Mouse (Mus musculus) neural tube, embryonic 12.5 days (tissue): ENCODE results near the gene Ndufaf5. TPM values are rescaled to one million over a fixed set of nuclear protein-coding genes. Genes with fewer than 3 reads are reported as not detected.
A peak's percentile ranks its signal among the peaks of the same experiment; 100 is the strongest.
"Not testable (repeated sequence)": the region's sequence is repeated elsewhere in the genome, so short reads cannot be mapped to it uniquely, and the experiment has no call there.

ENCODE experiments used
- ATAC-seq: fragments of 200-750 bp; cut with Nextera tagmentation; 2 replicates; pipeline ENCODE4 v1.8.0; 2017; ENCODE audit warnings: low read depth, mild to moderate bottlenecking, moderate TSS enrichment, moderate library complexity; ENCODE audit not compliant: low FRiP score
- H3K27ac ChIP-seq: fragments of 300-500 bp; sonication (generic); 2 replicates; pipeline ENCODE4 v1.5.1; 2016
- H3K27me3 ChIP-seq: fragments of 300-500 bp; sonication (generic); replicated peaks from 2 replicates; pipeline ENCODE4 v1.6.1; 2016; ENCODE audit warnings: mild to moderate bottlenecking
- H3K36me3 ChIP-seq: fragments of 300-500 bp; sonication (generic); 2 replicates; pipeline ENCODE4 v1.6.1; 2016; ENCODE audit warnings: mild to moderate bottlenecking
- H3K4me1 ChIP-seq: fragments of 300-500 bp; sonication (generic); 2 replicates; pipeline ENCODE4 v1.6.1; 2016
- H3K4me2 ChIP-seq: fragments of 300-500 bp; sonication (generic); replicated peaks from 2 replicates; pipeline ENCODE4 v1.6.1; 2016; ENCODE audit warnings: mild to moderate bottlenecking
- H3K4me3 ChIP-seq: fragments of 300-500 bp; sonication (generic); 2 replicates; pipeline ENCODE4 v1.5.1; 2016
- H3K9ac ChIP-seq: fragments of 300-500 bp; sonication (generic); 2 replicates; pipeline ENCODE4 v1.6.1; 2016; ENCODE audit warnings: mild to moderate bottlenecking
- H3K9me3 ChIP-seq: fragments of 300-500 bp; sonication (generic); 2 replicates; pipeline ENCODE4 v1.6.1; 2016; ENCODE audit warnings: mild to moderate bottlenecking
- WGBS: fragments of 180-500 bp; shearing (Covaris S2); methylation state at CpG from one replicate; pipeline ENCODE4 v1.1.7; 2016; 5-methylcytosine and 5-hydroxymethylcytosine counted together
- polyA plus RNA-seq: library from polyadenylated mRNA; unstranded; fragments of >200 nt; fragmentation: Nextera tagmentation; extraction: Ambion mirVana; gene quantifications from 2 replicates; pipeline ENCODE4 v1.2.1, GENCODE M21; 2016

Gene Ndufaf5
- polyA plus RNA-seq, result 32.7 and 33.3 TPM in 2 replicates

- peak; percentile 98 for ATAC-seq
- no peaks in the 10 kb centered on the region for H3K9me3 ChIP-seq
- H3K4me2 ChIP-seq, result peak within 1 kb of the TSS; percentile 76
- H3K27ac ChIP-seq, result peak within 1 kb of the TSS; percentile 22; the same call in 1 of the 2 replicates
- H3K9ac ChIP-seq, result peak within 1 kb of the TSS; percentile 81
- peaks cover 12% of the 10 kb centered on the region for H3K4me1 ChIP-seq
- H3K27me3 ChIP-seq, result no peaks in the 10 kb centered on the region
- H3K36me3 ChIP-seq, result peaks cover 8% of the 10 kb centered on the region; the same call in 1 of the 2 replicates
- peak within 1 kb of the TSS; percentile 73 for H3K4me3 ChIP-seq
- whole genome bisulfite sequencing, result under 1% methylated on average over 43 of the region's 43 CpGs
Measured at GRCm38 (mm10) chr2:140170127-140170802, at the start of gene Ndufaf5, which contains the start of gene Esf1. Gene Ndufaf5 (plus strand): TSS chr2:140170649. Gene Esf1 (minus strand): TSS chr2:140170564.

GRCm38 (mm10) chr2:140125516-140125915 is 44.9 kb upstream of the Ndufaf5 start:
- H3K27ac ChIP-seq, result no peak overlapping the region
- no peaks in the 10 kb centered on the region for H3K27me3 ChIP-seq
- H3K4me3 ChIP-seq, result no peak overlapping the region
- peaks cover 56% of the 10 kb centered on the region for H3K36me3 ChIP-seq
- H3K4me2 ChIP-seq, result no peak overlapping the region
- no peaks in the 10 kb centered on the region for H3K4me1 ChIP-seq
- H3K9me3 ChIP-seq, result no peaks in the 10 kb centered on the region
- H3K9ac ChIP-seq, result no peak overlapping the region
- ATAC-seq, result no peak
- WGBS, result 81% methylated on average over 2 of the region's 2 CpGs

- H3K9me3 ChIP-seq, H3K4me2 ChIP-seq, H3K27ac ChIP-seq, ATAC-seq, H3K4me3 ChIP-seq, H3K27me3 ChIP-seq, H3K4me1 ChIP-seq, H3K9ac ChIP-seq: not testable (repeated sequence)
- WGBS, result 94% methylated on average over 4 of the region's 4 CpGs
- peaks cover 26% of the 10 kb centered on the region for H3K36me3 ChIP-seq
Measured at GRCm38 (mm10) chr2:140151743-140152142, 18.7 kb upstream of the Ndufaf5 start, which contains the start of gene Gm17374. Gene Gm17374 (plus strand): TSS chr2:140152043.

GRCm38 (mm10) chr2:140159186-140159730 is 11.2 kb upstream of the Ndufaf5 start:
- ATAC-seq, result no peak
- Histone ChIP-seq H3K4me3 (no peak overlapping the region), H3K9me3 (no peaks in the 10 kb centered on the region), H3K9ac (no peak overlapping the region), H3K36me3 (peaks cover 26% of the 10 kb centered on the region), H3K4me2 (no peak overlapping the region), H3K27ac (no peak overlapping the region), H3K27me3 (no peaks in the 10 kb centered on the region), H3K4me1 (no peaks in the 10 kb centered on the region)
- WGBS, result 86% methylated on average over 3 of the region's 3 CpGs

- H3K9me3 ChIP-seq, result no peaks in the 10 kb centered on the region
- WGBS, result 91% methylated on average over 5 of the region's 5 CpGs
- H3K4me3 ChIP-seq, result no peak overlapping the region
- no peak overlapping the region for H3K9ac ChIP-seq
- H3K27ac ChIP-seq, result no peak overlapping the region
- no peaks in the 10 kb centered on the region for H3K27me3 ChIP-seq
- H3K4me2 ChIP-seq, result no peak overlapping the region
- ATAC-seq, result no peak
- peaks cover 21% of the 10 kb centered on the region for H3K36me3 ChIP-seq
- H3K4me1 ChIP-seq, result no peaks in the 10 kb centered on the region
Measured at GRCm38 (mm10) chr2:140163351-140163854, 7.0 kb upstream of the Ndufaf5 start.

- no peak for ATAC-seq
- Histone ChIP-seq H3K27ac (no peak overlapping the region), H3K9ac (no peak overlapping the region), H3K27me3 (no peaks in the 10 kb centered on the region), H3K4me1 (peaks cover 12% of the 10 kb centered on the region), H3K36me3 (peaks cover 11% of the 10 kb centered on the region; the same call in 1 of the 2 replicates), H3K4me2 (peak overlapping the region; percentile 76; the same call in 1 of the 2 replicates), H3K4me3 (no peak overlapping the region), H3K9me3 (no peaks in the 10 kb centered on the region)
- WGBS, result 88% methylated on average over 1 of the region's 1 CpGs
Measured at GRCm38 (mm10) chr2:140169057-140169456, 1.4 kb upstream of the Ndufaf5 start.

GRCm38 (mm10) chr2:140170803-140171553 is 529 bp downstream of the Ndufaf5 start:
- peak overlapping the region; percentile 22; the same call in 1 of the 2 replicates for H3K27ac ChIP-seq
- H3K9ac ChIP-seq, result peak overlapping the region; percentile 81
- WGBS, result 8% methylated on average over 28 of the region's 28 CpGs

GRCm38 (mm10) chr2:140185685-140186210 is 15.3 kb downstream of the Ndufaf5 start:
- ATAC-seq, H3K4me3 ChIP-seq, H3K9ac ChIP-seq, H3K4me1 ChIP-seq, H3K27ac ChIP-seq, H3K27me3 ChIP-seq, H3K9me3 ChIP-seq, H3K4me2 ChIP-seq: not testable (repeated sequence)
- peaks cover 23% of the 10 kb centered on the region; the same call in 1 of the 2 replicates for H3K36me3 ChIP-seq
- 94% methylated on average over 3 of the region's 3 CpGs for WGBS

More at GRCm38 (mm10) chr2:140170803-140171553, 529 bp downstream of the Ndufaf5 start:
- Histone ChIP-seq H3K9me3 (no peaks in the 10 kb centered on the region), H3K27me3 (no peaks in the 10 kb centered on the region), H3K4me2 (peak overlapping the region; percentile 76), H3K36me3 (peaks cover 8% of the 10 kb centered on the region; the same call in 1 of the 2 replicates), H3K4me1 (peaks cover 12% of the 10 kb centered on the region), H3K4me3 (peak overlapping the region; percentile 73)
- ATAC-seq, result peak; percentile 78

- H3K4me1 ChIP-seq, result no peaks in the 10 kb centered on the region
- H3K27ac ChIP-seq, result no peak overlapping the region
- no peak for ATAC-seq
- 83% methylated on average over 2 of the region's 2 CpGs for WGBS
- no peaks in the 10 kb centered on the region for H3K9me3 ChIP-seq
- peaks cover 27% of the 10 kb centered on the region for H3K36me3 ChIP-seq
- no peak overlapping the region for H3K4me2 ChIP-seq
- no peaks in the 10 kb centered on the region for H3K27me3 ChIP-seq
- no peak overlapping the region for H3K9ac ChIP-seq
- no peak overlapping the region for H3K4me3 ChIP-seq
Measured at GRCm38 (mm10) chr2:140200713-140201112, 30.3 kb downstream of the Ndufaf5 start.

GRCm38 (mm10) chr2:140202573-140202972 is 32.1 kb downstream of the Ndufaf5 start:
- no peak overlapping the region for H3K4me3 ChIP-seq
- no peak for ATAC-seq
- no peak overlapping the region for H3K9ac ChIP-seq
- H3K27ac ChIP-seq, result no peak overlapping the region
- no peak overlapping the region for H3K4me2 ChIP-seq
- no peaks in the 10 kb centered on the region for H3K9me3 ChIP-seq
- peaks cover 23% of the 10 kb centered on the region for H3K36me3 ChIP-seq
- no peaks in the 10 kb centered on the region for H3K4me1 ChIP-seq
- H3K27me3 ChIP-seq, result no peaks in the 10 kb centered on the region
- WGBS, result 95% methylated on average over 5 of the region's 5 CpGs

GRCm38 (mm10) chr2:140203756-140204155 is 33.3 kb downstream of the Ndufaf5 start:
- H3K4me1 ChIP-seq, result no peaks in the 10 kb centered on the region
- H3K27ac ChIP-seq, result no peak overlapping the region
- WGBS, result 93% methylated on average over 7 of the region's 7 CpGs
- H3K9ac ChIP-seq, result no peak overlapping the region
- H3K36me3 ChIP-seq, result peaks cover 23% of the 10 kb centered on the region
- H3K27me3 ChIP-seq, result no peaks in the 10 kb centered on the region
- H3K4me2 ChIP-seq, result no peak overlapping the region
- no peak overlapping the region for H3K4me3 ChIP-seq
- no peak for ATAC-seq
- H3K9me3 ChIP-seq, result no peaks in the 10 kb centered on the region
